Mouse (Mus musculus) heart, adult 2 months (tissue): Measurements from ENCODE around the gene Limk2.

ENCODE experiments used
- CTCF ChIP-seq: fragments of 200-600 bp; IDR thresholded peaks from 2 replicates; pipeline ENCODE4 v1.8.1; 2022; ENCODE audit warnings: antibody characterized with exemption, mild to moderate bottlenecking, moderate library complexity
- EP300 ChIP-seq: fragments of 200-500 bp; IDR thresholded peaks from 2 replicates; pipeline ENCODE4 v1.6.1; 2011; ENCODE audit warnings: low read depth, low read length, control low read depth; ENCODE audit not compliant: insufficient read depth

GRCm38 (mm10) chr11:3370162-3370561 is 38.8 kb downstream of the Limk2 start:
- TF ChIP-seq EP300: no peak
- TF ChIP-seq CTCF: no peak
